Mouse (Mus musculus) gonadal fat pad, adult 2 months (tissue): ENCODE results near the gene Col12a1. TPM values are rescaled to one million over a fixed set of nuclear protein-coding genes. Genes with fewer than 3 reads are reported as not detected.

Experiments used
- DNase-seq: peaks from one replicate; pipeline ENCODE4 v3.0.0-alpha.2; 2012; ENCODE audit warnings: low read depth
- polyA plus RNA-seq: library from polyadenylated mRNA; depleted of rRNA; stranded (reverse); fragments of >200 nt; gene quantifications from 2 replicates; pipeline ENCODE4 v1.2.3, GENCODE M21; 2012; rRNA removed

The Col12a1 gene
- polyA plus RNA-seq, 1 experiment: 30.3 TPM

DNA sequence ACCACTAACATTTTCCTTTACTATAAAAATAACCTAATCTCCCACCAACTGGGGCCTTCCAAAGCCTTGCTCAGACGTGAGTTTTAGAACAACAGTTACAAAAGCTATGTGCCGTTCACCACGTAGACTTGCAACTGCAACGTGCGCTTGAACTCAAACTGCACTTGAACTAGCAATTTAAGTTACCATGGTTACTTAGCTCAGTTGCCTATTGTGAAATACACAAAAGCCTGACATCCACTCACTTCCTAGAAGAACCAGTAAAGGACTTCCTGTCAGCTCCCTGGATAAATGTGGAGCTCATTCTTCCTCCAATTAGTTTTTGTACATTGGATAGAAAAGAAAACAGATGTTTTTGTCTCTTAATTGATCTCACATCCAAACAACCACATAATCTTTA lies 112.9 kb downstream of the Col12a1 start:
- no peak for DNase-seq

- no peak for DNase-seq
These were observed 114.1 kb downstream of the Col12a1 start for GRCm38 (mm10) chr9:79604546-79604945.

GRCm38 (mm10) chr9:79603448-79603847 lies 115.2 kb downstream of the Col12a1 start:
- no peak for DNase-seq

DNA sequence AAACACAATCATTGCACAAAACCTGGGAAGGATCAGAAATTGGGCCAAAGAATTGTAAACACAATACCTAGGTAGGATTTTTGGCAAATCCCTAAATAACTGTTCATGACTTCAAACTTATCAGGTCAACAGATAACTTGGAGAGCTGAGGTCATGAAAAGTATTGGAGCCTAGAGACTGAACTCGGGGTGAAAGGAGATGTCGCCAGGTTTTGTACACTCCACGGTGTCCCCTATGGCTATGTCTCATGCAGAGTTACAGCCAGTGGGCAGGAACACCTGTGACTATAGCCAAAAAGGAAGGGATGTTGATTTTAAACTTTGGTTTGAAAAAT lies 118.4 kb downstream of the Col12a1 start:
- no peak for DNase-seq

DNA sequence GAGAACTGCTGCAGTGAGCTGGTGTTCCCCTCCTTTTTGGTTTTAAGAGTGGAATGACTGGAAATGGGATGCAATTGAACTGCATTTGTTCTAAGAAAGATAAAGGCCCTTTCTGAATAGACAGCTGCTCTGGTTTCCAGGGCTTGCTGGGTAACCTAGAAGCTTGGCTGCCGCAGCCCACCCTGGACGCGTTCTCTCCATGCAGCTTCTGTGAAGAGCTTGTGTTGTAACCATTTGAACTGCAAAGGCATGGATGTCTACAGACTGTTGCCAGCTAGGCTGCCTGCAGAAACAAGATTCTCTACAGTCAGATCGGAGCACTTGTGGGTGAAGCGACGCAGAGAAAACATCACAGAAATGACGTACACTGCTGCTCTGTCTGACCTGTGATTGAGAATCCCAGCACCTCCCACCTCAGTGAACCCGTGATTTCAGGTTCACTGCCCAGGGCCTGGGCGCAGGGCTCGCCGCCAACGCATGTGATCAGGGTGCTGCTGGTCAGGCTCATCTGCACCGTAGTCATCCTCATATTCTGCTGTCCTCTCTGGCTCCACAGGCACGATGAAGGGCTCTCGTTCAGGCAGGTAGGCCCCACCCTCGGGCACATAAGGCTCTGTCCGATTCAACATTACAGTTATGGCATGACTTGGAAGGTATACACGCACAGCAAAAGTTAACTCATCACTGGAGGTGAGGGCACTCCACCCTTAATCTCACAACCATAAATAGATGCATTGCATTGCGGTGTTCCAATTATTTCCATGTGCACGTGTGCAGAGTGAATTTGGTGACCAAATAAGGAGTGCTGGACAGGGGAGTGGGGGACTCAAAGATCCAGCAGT lies 119.0 kb downstream of the Col12a1 start:
- no peak for DNase-seq

DNA sequence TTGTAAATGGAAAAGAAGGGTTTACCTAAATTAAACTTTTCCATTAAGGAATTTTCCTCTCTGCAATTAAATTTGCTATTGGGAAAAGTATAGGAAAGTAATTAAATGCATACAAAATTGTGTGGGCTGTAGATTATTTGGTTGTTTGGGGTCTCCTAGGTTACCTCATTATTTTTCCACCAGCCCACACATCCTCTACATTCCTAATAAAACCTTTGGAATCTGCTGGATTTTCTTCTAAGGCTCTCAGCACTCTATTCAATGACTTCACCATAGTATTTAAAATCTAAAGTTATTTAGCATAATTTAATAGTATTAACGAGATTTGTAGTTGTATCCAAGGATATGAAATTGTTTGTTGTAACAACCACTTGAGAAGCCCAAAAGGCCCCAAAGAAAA lies 120.1 kb downstream of the Col12a1 start:
- no peak for DNase-seq

GRCm38 (mm10) chr9:79586415-79587195 lies 132.0 kb downstream of the Col12a1 start:
- no peak for DNase-seq

DNA sequence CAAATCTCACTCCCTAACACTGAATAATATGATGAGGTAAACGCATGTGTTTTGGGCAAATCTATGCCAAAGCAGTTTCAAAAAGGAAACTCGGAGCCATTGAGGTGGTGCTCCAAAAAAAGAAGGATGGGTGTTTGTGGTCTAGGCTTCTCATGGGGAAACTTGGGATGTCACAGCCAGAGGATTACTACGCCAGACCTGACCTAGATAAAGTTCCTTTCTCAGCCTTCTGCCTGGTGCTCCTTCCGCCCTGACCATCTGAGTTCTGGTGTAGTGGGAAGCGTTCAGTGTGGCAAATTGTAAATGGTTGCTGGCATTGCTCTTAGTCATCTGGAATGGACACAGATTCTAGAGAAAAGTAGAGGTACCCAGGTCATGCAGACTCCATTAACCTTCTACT lies 151.8 kb downstream of the Col12a1 start:
- DNase-seq: no peak

GRCm38 (mm10) chr9:79553297-79553696 lies 165.3 kb downstream of the Col12a1 start:
- no peak for DNase-seq

Other genes starting within 250 kb of the Col12a1 start
- 177 and 354 TPM in 2 replicates for gene Cox7a2, start 41.0 kb upstream of the Col12a1 start, polyA plus RNA-seq
- 33.3 and 59.6 TPM in 2 replicates for gene Tmem30a, start 74.7 kb upstream of the Col12a1 start, polyA plus RNA-seq